Mouse (Mus musculus) gastrocnemius, adult 8-10 months (tissue): ENCODE measurements around the gene Zfp771. TPM values are rescaled to one million over a fixed set of nuclear protein-coding genes. Genes with fewer than 3 reads are reported as not detected.
A peak's percentile ranks its signal among the peaks of the same experiment; 100 is the strongest.

Source experiments
- DNase-seq, 2 experiments: peaks; one replicate each; pipeline ENCODE4 v3.0.0; 2022; ENCODE audit warnings: low spot score in 2 of 2
- total RNA-seq, 4 experiments: library from RNA; stranded (reverse); gene quantifications; 2 replicates each; pipeline ENCODE4 v1.2.4; 2022

The Zfp771 gene
- total RNA-seq, 4 experiments from 2014 or later: 13.7 to 21.0 (median 18.3) TPM

DNA sequence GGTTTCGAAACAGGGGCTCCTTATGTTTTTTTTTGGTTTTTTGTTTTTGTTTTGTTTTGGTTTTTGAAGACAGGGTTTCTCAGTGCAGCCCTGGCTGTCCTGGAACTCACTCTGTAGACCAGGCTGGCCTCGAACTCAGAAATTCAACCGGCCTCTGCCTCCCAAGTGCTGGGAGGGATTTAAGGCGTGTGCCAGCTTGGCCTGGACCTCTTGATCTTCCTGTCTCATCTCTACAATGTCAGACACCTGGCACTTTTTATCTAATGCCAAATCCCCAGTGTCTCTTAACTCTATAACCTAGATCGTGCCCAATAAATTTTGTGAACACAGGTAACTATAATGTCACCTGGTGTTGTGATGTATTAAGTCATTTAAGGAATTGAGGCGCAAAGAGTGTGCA, 9.3 kb downstream of the Zfp771 start:
- no peak for DNase-seq

DNA sequence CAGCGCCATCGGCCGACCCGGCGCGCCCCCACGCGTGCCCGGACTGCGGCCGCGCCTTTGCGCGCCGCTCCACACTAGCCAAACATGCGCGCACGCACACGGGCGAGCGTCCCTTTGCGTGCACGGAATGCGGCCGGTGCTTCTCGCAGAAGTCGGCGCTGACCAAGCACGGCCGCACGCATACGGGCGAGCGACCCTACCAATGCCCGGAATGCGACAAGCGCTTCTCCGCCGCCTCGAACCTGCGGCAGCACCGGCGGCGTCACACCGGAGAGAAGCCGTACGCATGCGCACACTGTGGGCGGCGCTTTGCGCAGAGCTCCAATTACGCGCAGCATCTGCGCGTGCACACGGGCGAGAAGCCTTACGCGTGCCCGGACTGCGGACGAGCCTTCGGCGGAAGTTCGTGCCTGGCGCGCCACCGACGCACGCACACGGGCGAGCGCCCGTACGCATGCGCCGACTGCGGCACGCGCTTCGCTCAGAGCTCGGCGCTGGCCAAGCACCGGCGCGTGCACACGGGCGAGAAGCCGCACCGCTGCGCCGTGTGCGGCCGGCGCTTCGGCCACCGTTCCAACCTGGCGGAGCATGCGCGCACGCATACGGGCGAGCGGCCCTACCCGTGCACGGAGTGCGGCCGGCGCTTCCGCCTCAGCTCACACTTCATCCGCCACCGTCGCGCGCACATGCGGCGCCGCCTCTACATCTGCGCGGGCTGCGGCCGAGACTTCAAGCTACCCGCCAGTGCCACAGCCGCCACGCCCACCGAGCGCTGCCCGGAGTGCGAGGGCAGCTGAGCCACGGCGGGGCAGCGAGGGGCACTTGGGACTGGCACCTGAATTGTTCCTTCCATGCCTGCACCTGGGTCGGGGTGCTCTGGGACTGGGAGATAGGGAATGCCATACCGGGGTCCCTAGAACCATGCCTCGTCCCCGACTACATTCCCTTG, 10.0 kb downstream of the Zfp771 start:
- peak; percentile 85 to 93 for DNase-seq

DNA sequence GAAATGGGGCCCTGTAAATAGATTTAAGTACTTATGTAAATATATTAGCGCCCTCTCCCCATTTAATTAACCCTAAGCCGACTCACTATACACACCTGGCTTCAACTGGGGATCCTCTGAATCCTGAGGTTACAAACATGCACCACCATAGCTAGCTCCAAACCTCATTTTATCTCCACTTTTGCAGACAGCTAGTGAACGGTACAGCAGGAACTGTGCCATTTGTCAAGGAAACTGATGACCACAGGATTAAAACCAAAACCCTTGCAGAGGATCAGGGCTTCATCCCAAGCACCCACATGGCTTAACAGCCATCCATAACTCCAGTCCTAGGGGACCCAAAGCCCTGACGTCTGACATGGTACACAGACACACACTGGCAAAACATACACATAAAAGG, 10.9 kb downstream of the Zfp771 start:
- DNase-seq: no peak

DNA sequence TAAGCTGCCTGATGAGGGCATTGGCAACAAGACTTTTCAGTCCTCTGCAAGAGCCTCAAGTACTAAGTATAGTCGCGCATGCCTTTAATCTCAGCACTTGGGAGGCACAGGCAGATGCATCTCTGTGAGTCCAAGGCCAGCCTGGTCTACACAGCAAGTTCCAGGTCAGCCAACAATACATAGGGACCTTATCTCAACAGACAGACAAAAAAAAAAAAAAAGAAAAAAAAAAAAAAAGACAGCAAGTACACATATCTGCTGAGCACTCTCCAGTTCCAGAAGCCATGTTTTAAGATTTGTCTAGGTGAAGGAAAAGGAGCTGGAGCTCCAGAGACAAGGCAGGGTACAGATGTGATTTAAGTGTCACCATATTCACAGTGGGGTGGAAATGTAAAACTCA, 11.9 kb downstream of the Zfp771 start:
- no peak for DNase-seq

DNA sequence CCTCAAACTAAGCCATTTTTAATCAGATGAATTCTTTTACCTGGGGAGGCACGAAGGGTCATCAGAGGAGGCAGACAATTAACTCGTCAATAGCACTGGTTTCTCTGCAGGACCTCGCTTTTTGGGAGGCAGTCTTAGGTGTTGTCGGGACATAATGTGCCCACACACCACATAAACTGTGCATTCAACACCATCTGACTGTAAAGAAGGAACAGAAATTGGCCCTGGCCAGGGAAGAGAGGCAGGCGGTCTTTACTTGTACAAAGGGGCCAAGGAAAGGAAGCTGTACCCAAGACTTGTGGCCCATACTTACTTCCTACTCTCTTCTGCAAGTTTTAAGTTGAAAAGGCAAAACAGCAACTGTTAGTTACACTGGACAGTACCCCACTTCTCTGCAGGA, 12.4 kb downstream of the Zfp771 start:
- no peak for DNase-seq

DNA sequence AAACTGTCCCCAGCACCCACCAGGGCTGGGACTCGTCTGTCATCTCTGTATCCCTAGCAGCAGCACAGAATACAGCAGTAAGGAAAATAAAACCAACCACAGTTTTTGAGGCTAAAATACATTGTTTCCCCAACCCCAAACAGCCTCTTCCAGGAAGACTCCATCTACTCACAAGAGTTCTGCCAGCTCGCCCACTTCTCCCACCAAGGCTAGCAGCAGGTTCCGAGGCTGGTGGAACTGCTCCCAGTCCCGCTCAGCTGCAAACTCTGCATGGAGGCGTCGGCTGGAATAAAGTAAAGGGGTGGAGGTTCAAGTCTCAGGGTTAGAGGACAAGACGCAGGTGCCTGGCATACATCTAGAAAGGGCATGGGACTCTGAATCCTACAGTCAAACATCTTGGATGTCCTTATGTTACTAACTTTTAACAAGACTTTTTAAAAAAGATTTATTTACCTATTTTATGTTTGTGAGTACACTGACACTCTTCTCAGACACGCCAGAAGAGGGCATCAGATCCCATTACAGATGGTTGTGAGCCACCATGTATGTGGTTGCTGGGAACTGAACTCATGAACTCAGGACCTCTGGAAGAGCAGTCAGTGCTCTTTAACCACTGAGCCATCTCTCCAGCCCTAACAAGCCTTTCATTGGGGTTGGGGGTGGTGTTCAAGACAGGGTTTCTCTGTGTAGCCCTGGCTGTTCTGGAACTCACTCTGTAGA, 15.3 kb downstream of the Zfp771 start:
- no peak for DNase-seq

DNA sequence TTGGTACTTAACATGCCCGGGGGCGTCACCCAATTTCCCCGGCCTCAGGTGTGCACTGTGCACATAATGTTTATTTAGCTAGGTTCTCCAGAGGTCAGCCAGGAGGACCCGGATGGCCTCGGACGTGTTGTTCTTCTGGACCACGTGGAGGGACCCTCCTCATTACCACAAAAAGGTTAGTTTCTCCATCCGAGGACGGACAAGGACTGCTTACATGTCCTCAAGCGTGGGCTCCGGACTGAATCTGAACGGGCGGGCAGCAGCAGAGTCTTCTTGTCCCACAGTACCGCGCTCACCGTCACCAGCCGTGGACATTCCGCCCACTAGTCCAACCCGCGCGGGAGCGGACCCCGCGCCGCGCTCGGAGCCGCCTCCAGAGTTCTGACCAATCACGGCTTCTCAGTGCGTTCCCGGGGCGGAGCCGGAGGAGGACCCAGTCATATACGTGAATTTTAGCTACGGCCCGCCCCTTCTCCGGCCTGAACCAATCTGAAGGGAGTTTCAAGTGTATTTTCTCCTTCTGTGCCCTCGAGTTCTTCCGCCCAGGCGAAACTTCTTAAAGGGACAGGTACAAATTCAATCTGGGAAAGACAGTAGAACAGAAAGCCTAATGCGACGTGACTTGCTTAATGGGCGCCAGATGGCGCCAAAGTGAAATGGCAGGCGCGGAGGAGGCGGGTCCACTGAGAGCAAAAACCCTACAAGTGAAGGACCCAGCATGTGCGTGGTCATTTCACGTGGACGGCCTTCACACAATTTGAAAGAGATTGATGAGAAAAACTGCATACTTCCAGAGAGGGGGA, 16.4 kb downstream of the Zfp771 start, which contains the start of gene Dctpp1:
Gene Dctpp1 (minus strand): TSS at position 401 of the 803 bp plus-strand sequence.
- DNase-seq: peak; percentile 99

DNA sequence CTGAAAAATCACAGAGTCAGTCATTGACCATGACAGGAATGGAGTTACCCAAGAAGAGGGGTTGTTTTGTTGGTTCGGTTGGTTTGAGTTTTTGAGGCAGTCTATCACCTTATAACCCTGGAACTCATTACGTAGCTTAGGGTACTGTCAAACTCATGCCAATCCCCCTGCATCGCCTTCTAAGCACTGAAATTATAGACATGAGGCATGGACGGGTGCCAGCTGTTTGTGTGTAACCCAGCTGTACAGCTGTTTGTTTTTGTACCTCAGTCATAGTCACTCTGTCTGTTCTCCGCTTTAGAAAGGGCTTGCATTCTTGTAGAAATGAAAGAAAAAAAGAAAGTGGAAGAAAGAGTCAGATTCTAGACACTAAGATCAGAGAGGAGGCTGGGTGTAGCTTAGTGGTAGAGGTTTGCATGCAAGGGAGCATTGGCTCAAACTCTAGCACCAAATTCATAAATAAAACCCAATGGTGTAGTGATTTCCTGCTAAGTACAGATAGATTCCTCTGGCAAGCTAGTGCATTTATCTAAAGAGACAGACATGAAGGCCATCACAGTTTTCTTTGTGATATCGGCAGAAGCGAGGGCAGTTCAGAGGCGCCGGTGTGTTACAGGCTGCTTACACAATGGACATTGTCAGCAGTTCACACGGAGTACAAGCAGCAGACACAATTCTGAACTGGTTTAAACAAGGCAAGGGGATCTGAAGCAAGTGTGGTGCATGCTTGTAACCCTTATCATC, 18.3 kb downstream of the Zfp771 start:
- no peak for DNase-seq

DNA sequence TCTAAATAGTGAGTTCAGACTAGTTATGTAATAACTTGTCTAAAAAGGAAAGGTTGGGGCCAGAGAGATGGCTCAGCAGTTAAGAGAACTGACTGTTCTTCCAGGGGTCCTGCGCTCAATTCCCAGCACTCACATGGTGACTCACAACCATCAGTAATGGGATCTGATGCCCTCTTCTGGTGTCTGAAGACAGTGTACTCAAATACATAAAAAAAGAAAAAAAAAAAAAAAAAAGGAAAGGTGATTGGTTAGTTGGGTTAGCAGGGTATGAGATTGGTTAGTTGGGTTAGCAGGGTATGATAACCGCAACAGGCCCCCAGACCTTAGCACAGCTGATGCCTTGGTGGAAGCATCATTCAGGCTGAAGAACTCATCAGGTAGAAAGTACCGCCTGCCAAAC, 19.5 kb downstream of the Zfp771 start:
- no peak for DNase-seq

DNA sequence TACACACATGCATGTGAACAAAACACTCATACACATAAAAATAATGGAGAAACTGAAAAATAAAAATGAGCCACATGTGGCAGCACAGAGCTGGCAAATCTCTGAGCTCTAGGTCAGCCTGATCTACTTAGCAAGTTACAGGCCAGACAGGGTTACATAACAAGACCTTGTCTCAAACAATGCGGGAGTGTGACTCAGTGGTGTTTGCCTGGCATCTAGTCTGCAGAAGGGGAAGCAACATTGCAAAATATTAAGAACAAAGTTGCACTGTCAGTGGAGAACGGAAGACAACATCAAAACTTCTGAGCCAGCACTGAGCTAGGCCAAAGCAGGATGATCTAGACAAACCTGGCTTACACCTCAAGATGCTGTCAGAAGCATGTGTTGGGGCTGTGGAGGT, 26.2 kb downstream of the Zfp771 start:
- DNase-seq: no peak

DNA sequence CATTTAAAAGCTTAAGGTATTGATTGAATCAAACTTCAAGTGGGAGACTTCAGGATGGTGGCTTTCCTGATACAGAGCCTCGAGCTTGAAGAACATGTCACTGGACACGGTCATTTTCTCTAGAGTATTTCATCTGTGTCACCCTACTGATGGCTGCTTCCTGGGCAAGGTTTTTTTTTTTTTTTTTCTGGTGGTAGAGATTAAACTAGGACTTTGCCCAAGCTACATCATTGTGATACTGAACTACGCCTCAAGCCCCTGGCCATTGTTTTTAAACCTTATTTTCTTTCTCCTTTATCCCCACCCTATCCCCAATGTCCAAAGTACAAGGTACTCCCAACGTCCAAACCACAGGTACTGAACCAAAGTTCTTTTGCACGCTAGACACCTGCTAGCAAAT, 26.6 kb downstream of the Zfp771 start:
- DNase-seq: no peak

DNA sequence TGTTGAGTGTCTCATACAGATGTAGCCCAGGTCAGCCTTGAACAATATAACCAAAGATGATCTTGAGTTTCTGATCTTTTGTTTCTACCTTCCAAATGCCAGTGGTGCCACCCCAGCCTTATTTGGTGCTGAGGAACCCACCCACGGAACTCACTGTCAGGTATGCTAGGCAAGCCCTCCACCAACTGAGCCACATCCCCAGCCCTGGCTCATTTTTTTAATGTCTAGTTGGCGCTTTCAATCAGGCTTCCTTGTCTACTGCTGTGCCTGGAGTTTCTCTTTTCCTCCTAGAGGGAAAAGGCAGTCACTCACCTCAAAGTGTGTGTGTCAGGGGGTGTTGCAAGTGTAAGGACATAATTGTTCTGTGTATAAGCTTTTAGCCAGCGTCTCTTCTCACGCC, 27.0 kb downstream of the Zfp771 start:
- no peak for DNase-seq

DNA sequence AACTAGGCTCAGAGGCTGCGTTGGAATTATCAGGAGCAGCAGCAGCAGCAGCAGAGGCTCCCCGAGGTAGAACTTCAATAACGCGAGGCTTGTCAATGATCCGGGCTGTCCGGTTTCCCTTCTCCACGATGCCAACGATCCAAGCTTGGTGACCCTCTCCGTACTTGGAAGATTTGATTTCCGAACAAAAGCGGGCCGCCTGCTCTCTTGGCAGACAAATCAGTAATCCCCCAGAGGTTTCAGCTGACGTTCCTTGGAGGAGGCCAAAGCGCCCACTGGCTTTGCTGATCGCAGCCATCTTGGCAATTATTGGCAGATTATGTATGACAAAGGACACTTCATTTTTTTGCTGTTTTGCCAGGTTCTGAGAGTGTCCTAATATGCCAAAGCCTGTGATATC, 28.5 kb downstream of the Zfp771 start:
- DNase-seq: no peak

DNA sequence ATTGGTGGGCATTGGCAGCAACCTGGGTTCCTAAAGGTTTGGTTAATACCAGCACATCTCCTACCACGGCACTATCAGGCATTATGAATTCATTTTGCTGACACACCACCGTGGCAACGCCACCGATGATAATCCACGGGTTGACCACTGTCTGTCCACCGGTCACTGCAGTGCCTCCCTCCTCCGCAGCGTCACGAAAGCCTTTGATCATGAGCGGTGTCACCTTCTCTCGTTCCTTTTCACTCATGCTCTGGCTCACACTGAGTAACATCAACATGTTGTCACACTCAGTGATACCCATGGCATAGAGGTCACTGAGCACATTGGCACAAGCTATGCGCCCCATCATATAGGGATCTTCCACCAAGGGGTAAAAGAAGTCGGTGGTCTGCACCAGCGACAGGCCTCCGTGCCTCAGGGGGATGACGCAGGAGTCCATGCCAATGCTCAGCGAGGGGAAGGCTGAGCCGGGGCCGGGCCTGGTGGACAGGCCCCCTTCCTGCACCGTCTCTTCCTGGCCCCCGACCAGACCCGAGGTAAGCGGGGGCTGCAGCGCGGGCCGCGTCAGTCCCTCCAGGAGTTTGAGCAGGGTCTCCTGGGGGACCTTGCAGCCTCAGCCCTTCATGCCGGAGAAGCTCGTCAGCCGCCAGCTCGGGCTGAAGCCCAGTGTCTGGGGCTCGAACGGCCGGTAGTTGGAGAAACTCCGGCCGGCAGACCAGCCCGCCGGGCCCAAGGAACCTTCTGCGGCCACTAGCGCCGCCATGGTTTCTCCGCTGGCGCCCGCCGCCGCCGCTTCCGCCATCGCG, 29.2 kb downstream of the Zfp771 start:
- peak; percentile 12 to 19 for DNase-seq

DNA sequence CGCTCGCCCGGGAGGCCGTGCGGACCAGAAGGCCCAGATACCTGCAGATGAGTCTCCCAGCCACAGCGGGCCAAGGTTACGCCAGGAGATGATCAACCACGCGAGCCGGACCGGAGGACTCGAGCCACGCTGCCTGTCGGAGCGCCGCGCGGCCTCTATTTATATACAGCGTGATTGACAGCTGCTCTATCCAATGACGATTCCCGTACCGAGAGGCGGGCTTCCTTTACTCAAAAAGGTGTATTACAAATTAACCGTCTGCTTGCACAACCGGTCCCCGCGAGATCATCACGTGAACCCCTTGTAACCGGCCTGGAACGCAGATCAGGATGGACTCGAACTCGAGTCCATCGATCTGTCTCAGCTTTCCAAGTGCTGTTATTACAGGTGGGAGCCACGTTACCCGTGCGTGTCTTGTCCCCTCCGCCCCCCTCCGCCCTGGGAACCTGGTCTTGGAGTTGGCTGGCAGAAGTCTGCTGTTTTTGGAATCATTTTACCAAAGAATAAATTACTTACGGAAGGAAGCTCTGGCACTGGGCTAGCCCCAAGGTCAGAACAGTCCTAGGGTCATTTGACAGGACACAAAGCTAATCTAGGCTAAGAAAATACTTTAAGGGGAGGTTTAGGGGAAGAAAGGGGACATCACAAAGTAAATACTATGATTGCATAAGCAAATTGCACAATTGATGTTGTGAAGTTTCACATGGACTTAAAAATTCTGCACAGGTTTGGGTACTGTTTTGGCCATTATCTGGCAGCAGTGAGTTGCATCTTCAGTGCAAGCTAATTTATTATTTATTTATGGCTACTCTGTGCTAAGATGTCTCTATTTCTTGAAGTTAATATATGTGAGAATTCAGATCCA, 30.1 kb downstream of the Zfp771 start, which contains the start of gene Sephs2:
Gene Sephs2 (minus strand): TSS at position 131 of the 865 bp plus-strand sequence.
- peak; percentile 94 for DNase-seq

DNA sequence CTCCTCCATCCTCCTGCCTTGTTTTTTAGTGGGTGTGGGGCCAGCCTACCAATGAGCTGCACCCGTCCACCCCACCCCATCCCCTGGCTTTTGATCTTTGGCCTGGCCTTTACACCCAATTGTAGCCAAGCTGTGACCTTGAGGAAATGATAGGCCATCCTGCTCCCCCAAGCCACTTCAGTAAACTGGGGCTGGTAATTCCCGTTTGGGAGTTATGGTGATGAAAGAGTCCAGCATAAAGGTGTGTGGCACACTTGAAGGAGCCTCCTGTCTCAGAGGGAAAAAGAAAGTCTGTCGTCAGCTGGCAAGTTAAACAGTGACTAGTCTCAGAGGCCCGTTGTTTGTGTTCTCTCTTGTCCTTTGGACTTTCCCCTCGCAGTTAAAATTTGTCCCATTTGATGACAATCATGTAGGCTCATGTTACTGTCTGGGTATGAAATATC, 32.5 kb downstream of the Zfp771 start:
- no peak for DNase-seq

DNA sequence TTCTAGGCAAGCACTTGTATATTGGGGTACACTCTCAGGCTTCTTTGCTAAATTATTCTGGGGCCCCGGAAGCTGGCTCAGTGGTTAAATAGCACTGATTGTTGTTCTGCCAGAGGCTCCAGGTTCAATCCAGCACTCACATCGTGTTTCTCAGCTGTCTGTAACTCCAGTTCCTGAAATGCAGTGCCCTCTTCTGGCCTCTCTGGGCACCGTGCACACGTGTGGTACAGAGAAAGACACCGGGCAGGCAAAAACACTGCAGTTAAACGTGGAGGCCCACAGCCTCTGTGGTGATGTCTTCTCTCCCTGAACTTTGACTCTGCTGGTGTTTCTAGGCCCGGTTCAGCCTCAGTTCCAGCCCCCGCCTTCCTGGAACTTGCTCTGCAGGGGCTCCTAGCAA, 34.2 kb downstream of the Zfp771 start:
- no peak for DNase-seq

DNA sequence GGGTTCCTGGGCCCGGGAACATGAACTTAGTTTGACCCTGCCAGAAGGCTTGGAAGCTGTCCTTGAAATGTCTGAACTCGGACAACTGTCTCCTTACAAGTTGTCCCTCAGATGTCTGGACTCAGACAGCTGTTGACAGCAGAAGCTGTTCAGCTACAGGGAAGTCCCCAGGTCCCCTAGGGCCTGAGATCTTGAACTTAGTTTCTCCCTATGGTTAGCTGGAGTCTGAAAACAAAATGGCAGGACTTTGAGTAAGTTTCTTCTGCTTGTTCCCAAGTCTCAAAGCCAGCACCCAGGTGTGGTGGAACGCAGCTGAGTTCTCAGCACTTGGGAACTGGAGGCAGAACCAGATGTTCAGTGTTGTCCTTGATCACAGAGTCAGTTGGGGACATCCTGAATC, 36.0 kb downstream of the Zfp771 start:
- DNase-seq: no peak

DNA sequence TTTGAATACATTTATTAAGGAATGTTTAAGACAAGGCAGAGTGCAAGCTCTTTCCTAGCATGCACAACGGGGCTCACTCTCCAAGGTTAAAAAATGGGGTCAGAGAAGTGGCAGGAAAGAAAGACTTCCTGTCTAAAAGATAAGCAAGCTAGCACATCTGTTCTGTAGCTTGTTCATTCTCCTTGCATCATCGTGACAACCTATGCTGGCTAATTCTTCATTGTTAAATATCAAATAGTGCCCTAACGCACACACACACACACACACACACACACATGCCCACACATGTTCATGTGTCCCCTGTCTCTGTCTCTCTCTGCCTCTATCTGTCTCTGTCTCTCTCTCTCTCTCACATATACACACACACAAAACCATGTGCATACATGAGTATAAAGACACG, 37.0 kb downstream of the Zfp771 start:
- DNase-seq: no peak
